Mouse (Mus musculus): ENCODE measurements at regions not wholly inside any gene's neighbourhood (a gene's known extent, or its start where the extent isn't known, plus 50 kb on each side); places are given as distances from the start of the nearest gene placed in this dataset.

DNA sequence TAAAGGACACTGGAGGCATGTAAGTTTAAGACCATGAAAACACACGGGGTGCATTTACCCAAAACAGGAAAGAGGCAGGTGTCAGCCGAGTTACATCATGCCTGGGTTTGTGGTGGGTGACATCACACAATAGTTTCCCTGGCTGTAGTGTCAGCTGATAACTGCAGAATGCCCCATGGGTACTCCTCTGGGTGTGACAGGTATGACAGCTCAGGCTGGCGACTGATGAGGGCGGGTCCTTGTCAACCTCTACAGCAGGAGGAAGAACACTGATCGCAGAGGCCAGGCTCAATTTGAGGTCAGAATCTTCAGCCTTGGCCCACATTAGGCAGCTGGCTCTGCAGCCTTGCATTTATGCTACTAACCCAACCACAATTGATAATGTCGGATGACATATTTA, 428.5 kb downstream of the Fam19a5 start:
- no peaks in the 10 kb centered on the region for H3K27me3 ChIP-seq (ENCODE audit: insufficient read depth, low read length)
- no peak for TF ChIP-seq POU5F1 (IDR thresholded peaks at IDR 0.05; ENCODE audit: borderline replicate concordance, low read length)
- no peak for TF ChIP-seq CTCF (conservative IDR thresholded peaks at IDR 0.05; ENCODE audit: low read length)
- TF ChIP-seq NANOG (IDR thresholded peaks at IDR 0.05; ENCODE audit: borderline replicate concordance, low read length): no peak
- H3K9me3 ChIP-seq (ENCODE audit: low read length): peaks cover 27% of the 10 kb centered on the region
- H3K36me3 ChIP-seq (ENCODE audit: insufficient read depth, low read length): no peaks in the 10 kb centered on the region
- H3K4me1 ChIP-seq (replicated peaks; ENCODE audit: low read depth, low read length): no peaks in the 10 kb centered on the region
- H3K4me3 ChIP-seq (replicated peaks; ENCODE audit: low read length): no peak overlapping the region

DNA sequence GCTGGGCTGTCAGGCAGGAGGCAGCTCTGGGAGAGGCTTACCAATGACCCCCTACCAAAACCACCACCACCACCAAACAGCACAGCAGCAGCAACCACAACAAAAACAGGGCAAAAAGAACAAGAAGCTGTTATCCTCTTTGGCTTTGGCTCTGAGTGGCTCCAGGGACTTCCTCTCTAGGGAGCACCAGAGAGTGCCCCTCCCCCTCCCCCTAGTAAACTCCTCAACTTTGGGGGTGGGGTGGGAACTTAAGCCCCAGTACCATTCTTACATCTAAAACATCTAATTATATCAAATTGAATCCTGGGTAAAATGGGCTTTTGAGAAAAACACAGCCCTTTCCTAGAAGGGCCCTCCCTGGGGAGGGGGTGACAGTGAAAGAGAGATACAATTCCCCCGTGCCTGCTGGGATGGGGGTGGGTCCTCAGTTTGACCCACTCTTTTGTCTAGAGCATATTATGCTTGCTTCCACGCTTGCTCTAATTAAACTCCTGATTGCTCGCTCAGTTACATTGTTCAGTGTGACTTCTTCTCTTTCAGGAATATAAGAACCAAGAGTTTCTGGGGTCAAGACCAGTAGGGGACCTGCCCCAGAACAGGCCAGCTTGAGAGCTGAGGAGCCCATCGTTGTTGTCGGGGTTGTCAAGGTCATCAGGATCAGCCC, 443.4 kb downstream of the Fam19a5 start:
- H3K36me3 ChIP-seq (ENCODE audit: insufficient read depth, low read length): no peaks in the 10 kb centered on the region
- no peak for TF ChIP-seq POU5F1 (IDR thresholded peaks at IDR 0.05; ENCODE audit: borderline replicate concordance, low read length)
- TF ChIP-seq NANOG (IDR thresholded peaks at IDR 0.05; ENCODE audit: borderline replicate concordance, low read length): no peak; the same call in 1 of the 2 replicates
- no peak for TF ChIP-seq CTCF (conservative IDR thresholded peaks at IDR 0.05; ENCODE audit: low read length)
- no peak overlapping the region for H3K4me3 ChIP-seq (replicated peaks; ENCODE audit: low read length)
- H3K9me3 ChIP-seq (ENCODE audit: low read length): no peaks in the 10 kb centered on the region
- H3K27me3 ChIP-seq (ENCODE audit: insufficient read depth, low read length): peaks cover 6% of the 10 kb centered on the region; the same call in 1 of the 2 replicates
- H3K4me1 ChIP-seq (replicated peaks; ENCODE audit: low read depth, low read length): peaks cover 19% of the 10 kb centered on the region

DNA sequence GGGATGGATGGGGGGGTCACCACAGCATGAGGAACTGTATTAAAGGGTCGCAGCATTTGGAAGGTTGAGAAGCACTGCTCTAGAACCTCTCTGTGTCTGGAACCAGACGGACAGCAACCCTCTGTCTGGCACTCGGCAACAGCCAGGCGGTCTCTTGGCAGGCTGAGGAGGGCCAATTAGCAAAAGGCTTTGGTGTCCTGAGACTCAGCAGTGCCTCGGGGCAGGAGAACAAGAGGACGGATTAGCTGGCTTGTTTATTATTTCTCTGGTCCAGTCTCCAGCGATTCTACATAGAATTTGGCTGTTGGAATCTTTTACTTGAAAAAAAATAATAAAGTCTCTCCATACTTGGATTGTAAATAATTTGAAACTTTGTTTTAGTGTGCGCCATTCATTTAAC, 450.4 kb downstream of the Fam19a5 start:
- H3K4me3 ChIP-seq (replicated peaks; ENCODE audit: low read length): no peak overlapping the region
- H3K4me1 ChIP-seq (replicated peaks; ENCODE audit: low read depth, low read length): no peaks in the 10 kb centered on the region
- no peaks in the 10 kb centered on the region for H3K9me3 ChIP-seq (ENCODE audit: low read length)
- TF ChIP-seq NANOG (IDR thresholded peaks at IDR 0.05; ENCODE audit: borderline replicate concordance, low read length) (no peak), POU5F1 (IDR thresholded peaks at IDR 0.05; ENCODE audit: borderline replicate concordance, low read length) (no peak), CTCF (conservative IDR thresholded peaks at IDR 0.05; ENCODE audit: low read length) (no peak)
- H3K36me3 ChIP-seq (ENCODE audit: insufficient read depth, low read length): no peaks in the 10 kb centered on the region
- 0 out of 2 replicates have a peak, but pooled peaks cover 2% of the 10 kb centered on the region for H3K27me3 ChIP-seq (ENCODE audit: insufficient read depth, low read length)

DNA sequence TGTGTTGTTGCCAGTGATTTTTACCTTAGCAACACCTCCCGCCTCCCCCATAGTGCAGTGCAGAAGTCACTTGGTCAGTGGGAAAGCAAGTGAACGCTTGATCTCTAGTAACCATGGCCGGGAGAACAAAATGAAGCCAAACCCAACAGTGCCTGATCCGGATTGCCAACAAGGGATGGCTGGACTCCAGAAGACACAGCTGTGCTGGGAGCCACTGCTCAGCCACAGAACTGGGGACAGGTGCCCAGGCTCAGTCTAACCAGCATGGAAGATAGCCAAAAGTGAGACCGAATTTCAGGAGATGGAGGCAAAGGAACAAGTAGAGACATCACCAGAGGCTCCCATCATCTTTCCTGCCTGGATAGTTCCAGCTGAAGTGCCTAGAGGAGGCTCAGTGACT, 473.0 kb downstream of the Fam19a5 start:
- Histone ChIP-seq H3K36me3 (ENCODE audit: insufficient read depth, low read length) (no peaks in the 10 kb centered on the region), H3K9me3 (ENCODE audit: low read length) (peaks cover 12% of the 10 kb centered on the region; the same call in 1 of the 2 replicates), H3K4me3 (replicated peaks; ENCODE audit: low read length) (no peak overlapping the region), H3K27me3 (ENCODE audit: insufficient read depth, low read length) (no peaks in the 10 kb centered on the region), H3K4me1 (replicated peaks; ENCODE audit: low read depth, low read length) (no peaks in the 10 kb centered on the region)
- no peak for TF ChIP-seq NANOG (IDR thresholded peaks at IDR 0.05; ENCODE audit: borderline replicate concordance, low read length)
- TF ChIP-seq POU5F1 (IDR thresholded peaks at IDR 0.05; ENCODE audit: borderline replicate concordance, low read length): no peak
- no peak for TF ChIP-seq CTCF (conservative IDR thresholded peaks at IDR 0.05; ENCODE audit: low read length)

DNA sequence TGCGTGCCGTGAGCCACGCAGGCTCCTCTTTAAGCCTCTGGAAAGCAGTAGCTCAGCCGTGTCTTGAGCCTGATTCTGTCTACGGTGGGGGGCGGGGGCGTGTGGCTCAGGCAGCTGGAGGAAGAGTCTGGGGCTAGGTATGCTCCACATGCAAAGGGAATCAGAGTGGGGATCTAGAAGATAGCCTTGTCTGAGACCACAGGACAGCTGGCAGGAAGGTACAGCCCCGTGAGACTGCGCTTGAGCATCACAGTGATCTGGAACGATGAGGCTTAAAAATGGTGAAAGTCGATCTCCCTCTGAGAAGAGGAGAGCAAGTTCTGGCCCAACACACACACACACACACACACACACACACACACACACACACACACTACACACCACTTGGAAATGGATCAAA, 488.7 kb downstream of the Fam19a5 start:
- Histone ChIP-seq H3K36me3 (ENCODE audit: insufficient read depth, low read length) (no peaks in the 10 kb centered on the region), H3K4me1 (replicated peaks; ENCODE audit: low read depth, low read length) (no peaks in the 10 kb centered on the region), H3K27me3 (ENCODE audit: insufficient read depth, low read length) (0 out of 2 replicates have a peak, but pooled peaks cover 1% of the 10 kb centered on the region), H3K4me3 (replicated peaks; ENCODE audit: low read length) (no peak overlapping the region), H3K9me3 (ENCODE audit: low read length) (peaks cover under 1% of the 10 kb centered on the region; the same call in 1 of the 2 replicates)
- TF ChIP-seq POU5F1 (IDR thresholded peaks at IDR 0.05; ENCODE audit: borderline replicate concordance, low read length) (no peak), NANOG (IDR thresholded peaks at IDR 0.05; ENCODE audit: borderline replicate concordance, low read length) (no peak), CTCF (conservative IDR thresholded peaks at IDR 0.05; ENCODE audit: low read length) (no peak)

DNA sequence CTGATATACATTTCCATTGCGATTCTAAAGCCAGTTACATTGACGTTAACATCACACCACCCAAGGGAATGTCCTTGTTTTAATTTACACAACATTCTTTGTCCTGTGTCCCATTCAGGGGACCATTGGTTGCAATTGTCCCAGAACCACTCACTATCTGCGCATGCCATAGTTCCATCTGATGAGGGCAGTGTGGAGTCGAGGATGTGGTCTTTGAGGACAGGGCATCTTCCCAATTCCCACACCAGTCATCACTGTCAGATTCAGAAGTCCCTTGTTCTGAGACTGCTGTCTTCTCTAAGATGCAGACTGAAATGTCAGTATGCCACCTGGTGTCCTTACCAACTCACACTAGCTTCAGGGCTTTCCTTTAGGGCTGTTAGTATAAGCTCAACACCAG, 489.6 kb downstream of the Fam19a5 start:
- H3K27me3 ChIP-seq (ENCODE audit: insufficient read depth, low read length): 0 out of 2 replicates have a peak, but pooled peaks cover 4% of the 10 kb centered on the region
- no peaks in the 10 kb centered on the region for H3K9me3 ChIP-seq (ENCODE audit: low read length)
- H3K4me3 ChIP-seq (replicated peaks; ENCODE audit: low read length): no peak overlapping the region
- no peaks in the 10 kb centered on the region for H3K4me1 ChIP-seq (replicated peaks; ENCODE audit: low read depth, low read length)
- TF ChIP-seq NANOG (IDR thresholded peaks at IDR 0.05; ENCODE audit: borderline replicate concordance, low read length): no peak
- H3K36me3 ChIP-seq (ENCODE audit: insufficient read depth, low read length): no peaks in the 10 kb centered on the region

DNA sequence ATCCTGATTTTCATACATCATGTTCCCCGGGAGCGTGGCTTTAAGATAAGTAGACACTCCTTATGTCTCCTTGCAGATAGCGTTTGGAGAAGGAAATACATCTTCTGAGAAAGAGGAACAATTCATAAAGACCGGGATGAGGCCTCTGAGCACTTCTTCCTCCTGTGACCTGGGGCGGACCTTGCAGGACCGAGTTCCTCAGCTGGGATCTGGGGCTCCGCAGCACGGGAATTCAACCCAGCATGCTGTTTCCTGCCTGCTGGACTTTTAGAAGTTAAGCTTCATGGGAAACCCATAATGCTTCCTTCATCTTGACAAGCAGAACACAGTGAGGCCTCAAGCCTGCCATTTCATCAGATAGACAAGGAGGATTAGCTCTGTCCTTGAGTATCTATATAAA, 491.4 kb downstream of the Fam19a5 start:
- Histone ChIP-seq H3K36me3 (ENCODE audit: insufficient read depth, low read length) (no peaks in the 10 kb centered on the region), H3K4me1 (replicated peaks; ENCODE audit: low read depth, low read length) (no peaks in the 10 kb centered on the region), H3K9me3 (ENCODE audit: low read length) (no peaks in the 10 kb centered on the region), H3K27me3 (ENCODE audit: insufficient read depth, low read length) (0 out of 2 replicates have a peak, but pooled peaks cover 4% of the 10 kb centered on the region), H3K4me3 (replicated peaks; ENCODE audit: low read length) (no peak overlapping the region)
- TF ChIP-seq POU5F1 (IDR thresholded peaks at IDR 0.05; ENCODE audit: borderline replicate concordance, low read length) (no peak), NANOG (IDR thresholded peaks at IDR 0.05; ENCODE audit: borderline replicate concordance, low read length) (no peak), CTCF (conservative IDR thresholded peaks at IDR 0.05; ENCODE audit: low read length) (no peak)

DNA sequence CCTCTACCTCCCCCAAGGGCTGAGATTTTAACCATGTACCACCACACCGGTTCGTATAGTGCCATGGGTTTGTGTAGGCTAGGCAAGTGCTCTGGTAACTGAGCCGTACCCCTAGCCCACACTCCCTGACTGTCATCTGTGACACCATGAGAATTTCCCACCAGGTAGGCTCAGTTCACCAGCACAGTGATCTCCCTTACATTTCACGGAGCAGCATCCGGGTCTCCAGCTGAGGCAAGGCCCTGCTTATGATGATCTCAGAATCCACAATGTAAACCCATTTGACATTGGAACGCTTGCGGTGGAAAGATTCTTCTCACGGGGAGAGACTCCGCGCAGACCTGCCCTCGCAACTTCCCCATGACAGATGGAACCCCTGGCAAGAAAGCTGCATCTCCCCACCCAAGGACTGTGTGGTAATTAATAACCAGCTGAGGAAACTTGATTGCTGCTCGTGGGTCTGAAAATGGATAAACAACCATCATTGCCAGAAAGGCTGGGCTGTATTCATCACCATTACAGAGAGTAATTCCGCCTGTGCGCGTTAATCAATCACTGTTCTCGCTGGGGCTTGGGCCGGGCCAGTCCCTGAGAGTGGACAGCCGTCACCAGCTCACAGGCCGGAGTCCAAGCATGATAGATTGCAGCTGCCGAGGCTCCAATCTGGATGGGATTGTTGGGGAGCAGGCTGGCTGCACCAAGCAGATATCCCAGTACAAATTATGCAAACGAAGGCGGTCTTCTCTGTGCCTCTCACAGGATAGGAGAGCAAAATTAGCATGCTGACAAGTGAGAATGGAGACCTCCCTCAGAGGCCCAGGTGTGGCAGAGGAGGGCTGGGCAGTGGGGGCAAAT, 492.3 kb downstream of the Fam19a5 start:
- Histone ChIP-seq H3K27me3 (ENCODE audit: insufficient read depth, low read length) (0 out of 2 replicates have a peak, but pooled peaks cover 6% of the 10 kb centered on the region), H3K4me1 (replicated peaks; ENCODE audit: low read depth, low read length) (no peaks in the 10 kb centered on the region), H3K9me3 (ENCODE audit: low read length) (no peaks in the 10 kb centered on the region), H3K36me3 (ENCODE audit: insufficient read depth, low read length) (no peaks in the 10 kb centered on the region), H3K4me3 (replicated peaks; ENCODE audit: low read length) (no peak overlapping the region)
- TF ChIP-seq POU5F1 (IDR thresholded peaks at IDR 0.05; ENCODE audit: borderline replicate concordance, low read length) (no peak), CTCF (conservative IDR thresholded peaks at IDR 0.05; ENCODE audit: low read length) (no peak), NANOG (IDR thresholded peaks at IDR 0.05; ENCODE audit: borderline replicate concordance, low read length) (no peak)
